Mouse (Mus musculus) Patski (cell line): ENCODE data around the gene Mrap2. TPM values are rescaled to one million over a fixed set of nuclear protein-coding genes. Genes with fewer than 3 reads are reported as not detected.
"Not testable (repeated sequence)": the region's sequence is repeated elsewhere in the genome, so short reads cannot be mapped to it uniquely, and the experiment has no call there.

Source experiments
- ATAC-seq: fragments of 100-300 bp; one replicate; pipeline ENCODE4 v1.8.0; 2021
- CTCF ChIA-PET: fragments of 350-600 bp; sonication (Branson Sonifier 250); formaldehyde crosslinking; loops from one replicate; lab custom pipeline; 2022; ENCODE audit warnings: inconsistent platforms; lab: Charles Lee
- POLR2A ChIA-PET: fragments of 350-600 bp; sonication (Branson Sonifier 250); formaldehyde crosslinking; loops from one replicate; lab custom pipeline; 2022; ENCODE audit warnings: antibody characterized with exemption, inconsistent platforms; lab: Charles Lee
- DNase-seq: peaks from one replicate; pipeline ENCODE4 v3.0.0-alpha.2; 2011; ENCODE audit warnings: low read depth, low spot score
- H3K27me3 ChIP-seq: fragments of 371-371 bp; one replicate; pipeline ENCODE4 v1.5.1; 2021
- CTCF ChIP-seq: fragments of 100-300 bp; IDR thresholded peaks from one replicate; pipeline ENCODE4 v1.5.1; 2021
- in situ Hi-C: fragments of 300-500 bp; cut with MboI; formaldehyde crosslinking; loops from 3 replicates; pipeline ENCODE4 v1.11.1; 2018; ENCODE audit warnings: low pct_unique_long_range_greater_than_20kb, mixed read lengths
- polyA plus RNA-seq: library from polyadenylated mRNA; unstranded; gene quantifications from one replicate; pipeline ENCODE4 v1.2.3, GENCODE M21; 2021

The Mrap2 gene
- polyA plus RNA-seq, result not detected

- TF ChIP-seq CTCF, result no peak
- ATAC-seq, result peak; percentile 44
- H3K27me3 ChIP-seq, result peaks cover 22% of the 10 kb centered on the region
- POLR2A ChIA-PET, result no interaction called here
- no peak for DNase-seq
- in situ Hi-C loops, result no loop called here
- CTCF ChIA-PET, result interaction anchor here (1.6 kb wide), 1 partner anchor 17 kb away, joined by 3 read pairs; no protein-coding TSS in a partner anchor
Observed at GRCm38 (mm10) chr9:87144106-87144505, at the start of gene Mrap2. Mrap2 (plus strand) TSS chr9:87144306.

GRCm38 (mm10) chr9:87097989-87098388 is 46.1 kb upstream of the Mrap2 start:
- H3K27me3 ChIP-seq, result no peaks in the 10 kb centered on the region
- DNase-seq (no peak), ATAC-seq (peak; percentile 84)
- peak; percentile 80 for TF ChIP-seq CTCF
- ChIA-PET CTCF (interaction anchor here (0.8 to 1.5 kb wide), 10 partner anchors 10 to 99 kb away, joined by 3 to 6 read pairs (median 3); no protein-coding TSS in a partner anchor), POLR2A (interaction anchor here (0.5 kb wide), 1 partner anchor 16 kb away, joined by 4 read pairs; no protein-coding TSS in a partner anchor)
- in situ Hi-C loops, result no loop called here

GRCm38 (mm10) chr9:87115019-87115418 is 29.1 kb upstream of the Mrap2 start:
- peaks cover 7% of the 10 kb centered on the region for H3K27me3 ChIP-seq
- DNase-seq, result no peak
- in situ Hi-C loops, result no loop called here
- POLR2A ChIA-PET, result no interaction called here
- no peak for ATAC-seq
- CTCF ChIA-PET, result interaction anchor here (1.2 to 1.3 kb wide), 2 partner anchors 11 to 17 kb away, joined by 3 read pairs; no protein-coding TSS in a partner anchor
- no peak for TF ChIP-seq CTCF

- CTCF ChIA-PET, result interaction anchor here (1.2 kb wide), 1 partner anchor 10 kb away, joined by 3 read pairs; no protein-coding TSS in a partner anchor
- peaks cover 7% of the 10 kb centered on the region for H3K27me3 ChIP-seq
- POLR2A ChIA-PET, result no interaction called here
- no peak for TF ChIP-seq CTCF
- DNase-seq (no peak), ATAC-seq (no peak)
- in situ Hi-C loops, result no loop called here
Observed at GRCm38 (mm10) chr9:87115456-87115931, 28.6 kb upstream of the Mrap2 start.

- peaks cover 7% of the 10 kb centered on the region for H3K27me3 ChIP-seq
- DNase-seq (no peak), ATAC-seq (no peak)
- ChIA-PET CTCF (interaction anchor here (1.2 kb wide), 1 partner anchor 10 kb away, joined by 3 read pairs; no protein-coding TSS in a partner anchor), POLR2A (no interaction called here)
- in situ Hi-C loops, result no loop called here
- TF ChIP-seq CTCF, result no peak
Observed at GRCm38 (mm10) chr9:87115978-87116377, 28.1 kb upstream of the Mrap2 start.

GRCm38 (mm10) chr9:87118996-87119395 is 25.1 kb upstream of the Mrap2 start:
- ChIA-PET POLR2A (no interaction called here), CTCF (interaction anchor here (0.8 kb wide), 1 partner anchor 21 kb away, joined by 3 read pairs; no protein-coding TSS in a partner anchor)
- ATAC-seq (no peak), DNase-seq (no peak)
- TF ChIP-seq CTCF, result no peak
- in situ Hi-C loops, result no loop called here
- peaks cover 7% of the 10 kb centered on the region for H3K27me3 ChIP-seq

- POLR2A ChIA-PET, result no interaction called here
- CTCF ChIA-PET, result no interaction called here
- DNase-seq (no peak), ATAC-seq (no peak)
- no peak for TF ChIP-seq CTCF
- in situ Hi-C loops, result no loop called here
- peaks cover 17% of the 10 kb centered on the region for H3K27me3 ChIP-seq
Observed at GRCm38 (mm10) chr9:87121956-87122493, 22.1 kb upstream of the Mrap2 start.

GRCm38 (mm10) chr9:87127046-87127445 is 17.1 kb upstream of the Mrap2 start:
- ATAC-seq, DNase-seq, in situ Hi-C loops, POLR2A ChIA-PET: not testable (repeated sequence)
- CTCF ChIA-PET, result interaction anchor here (0.8 to 1.3 kb wide), 2 partner anchors 17 to 29 kb away, joined by 3 read pairs; partner anchors contain the start of gene Mrap2
- H3K27me3 ChIP-seq, result peaks cover 23% of the 10 kb centered on the region

GRCm38 (mm10) chr9:87135765-87136558 is 8.1 kb upstream of the Mrap2 start:
- no peak for TF ChIP-seq CTCF
- ChIA-PET POLR2A (no interaction called here), CTCF (interaction anchor here (1.4 kb wide), 1 partner anchor 10 kb away, joined by 3 read pairs; no protein-coding TSS in a partner anchor)
- H3K27me3 ChIP-seq, result peaks cover 25% of the 10 kb centered on the region
- in situ Hi-C loops, result no loop called here
- ATAC-seq (no peak), DNase-seq (no peak)

- in situ Hi-C loops, result no loop called here
- DNase-seq (no peak), ATAC-seq (no peak)
- TF ChIP-seq CTCF, result no peak
- peaks cover 22% of the 10 kb centered on the region for H3K27me3 ChIP-seq
- ChIA-PET CTCF (no interaction called here), POLR2A (no interaction called here)
Observed at GRCm38 (mm10) chr9:87143076-87143475, 1.0 kb upstream of the Mrap2 start.

- in situ Hi-C loops, result no loop called here
- DNase-seq, result no peak
- CTCF ChIA-PET, result interaction anchor here (1.6 kb wide), 1 partner anchor 18 kb away, joined by 3 read pairs; no protein-coding TSS in a partner anchor
- H3K27me3 ChIP-seq, result peaks cover 22% of the 10 kb centered on the region
- ATAC-seq, result no peak
- TF ChIP-seq CTCF, result no peak
- POLR2A ChIA-PET, result no interaction called here
Observed at GRCm38 (mm10) chr9:87144532-87144931, 426 bp downstream of the Mrap2 start.
